Mouse (Mus musculus) forebrain, embryonic 11.5 days (tissue): ENCODE results near the gene Mmp14. TPM values are rescaled to one million over a fixed set of nuclear protein-coding genes. Genes with fewer than 3 reads are reported as not detected.

ENCODE experiments used
- ATAC-seq: fragments of 200-750 bp; cut with Nextera tagmentation; replicated peaks from 2 replicates; pipeline ENCODE4 v1.8.0; 2017; ENCODE audit warnings: moderate TSS enrichment; ENCODE audit not compliant: low FRiP score
- DNase-seq: peaks from one replicate; pipeline ENCODE4 v3.0.0-alpha.2; 2017; ENCODE audit warnings: low spot score
- H3K27ac ChIP-seq: fragments of 300-500 bp; sonication (generic); 2 replicates; pipeline ENCODE4 v1.5.1; 2014; ENCODE audit warnings: low read depth, low read length
- H3K27me3 ChIP-seq: fragments of 300-500 bp; sonication (generic); 2 replicates; pipeline ENCODE4 v1.6.1; 2014; ENCODE audit warnings: mild to moderate bottlenecking, low read length, mixed read lengths; ENCODE audit not compliant: control insufficient read depth, insufficient read depth
- H3K36me3 ChIP-seq: fragments of 300-500 bp; sonication (generic); 2 replicates; pipeline ENCODE4 v1.6.1; 2014; ENCODE audit warnings: mild to moderate bottlenecking, low read length, moderate library complexity, mixed read lengths; ENCODE audit not compliant: control insufficient read depth, insufficient read depth
- H3K4me1 ChIP-seq: fragments of 300-500 bp; sonication (generic); replicated peaks from 2 replicates; pipeline ENCODE4 v1.6.1; 2014; ENCODE audit warnings: low read length, mixed read lengths; ENCODE audit not compliant: control insufficient read depth, insufficient read depth
- H3K4me2 ChIP-seq: fragments of 300-500 bp; sonication (generic); 2 replicates; pipeline ENCODE4 v1.6.1; 2014; ENCODE audit warnings: low read depth, mild to moderate bottlenecking, low read length, moderate library complexity, mixed read lengths; ENCODE audit not compliant: severe bottlenecking
- H3K4me3 ChIP-seq: fragments of 300-500 bp; sonication (generic); 2 replicates; pipeline ENCODE4 v1.5.1; 2014; ENCODE audit warnings: low read depth, low read length
- H3K9ac ChIP-seq: fragments of 300-500 bp; sonication (generic); 2 replicates; pipeline ENCODE4 v1.6.1; 2014; ENCODE audit warnings: low read length
- H3K9me3 ChIP-seq: fragments of 300-500 bp; sonication (generic); 2 replicates; pipeline ENCODE4 v1.6.1; 2016; ENCODE audit warnings: low read length, mixed read lengths; ENCODE audit not compliant: control insufficient read depth
- WGBS: fragments of 180-500 bp; shearing (Covaris S2); extraction: QIAGEN DNeasy Blood & Tissue Kit; methylation state at CpG from one replicate; pipeline ENCODE4 v1.1.7; 2014; 5-methylcytosine and 5-hydroxymethylcytosine counted together
- polyA plus RNA-seq: library from polyadenylated mRNA; unstranded; fragments of >200 nt; fragmentation: Nextera tagmentation; extraction: Ambion mirVana; gene quantifications from 2 replicates; pipeline ENCODE4 v1.2.1, GENCODE M21; 2014

Mmp14 gene
- polyA plus RNA-seq, 1 experiment from 2014 or later = 70.7 TPM

- H3K27me3 ChIP-seq = no peaks in the 10 kb centered on the region
- WGBS = 92% methylated on average over 7 of the region's 7 CpGs
- H3K9me3 ChIP-seq = no peaks in the 10 kb centered on the region
- no peaks in the 10 kb centered on the region for H3K36me3 ChIP-seq
- no peak overlapping the region for H3K4me3 ChIP-seq
- H3K4me1 ChIP-seq = no peaks in the 10 kb centered on the region
- DNase-seq (no peak), ATAC-seq (no peak)
- no peak overlapping the region for H3K4me2 ChIP-seq
- H3K27ac ChIP-seq = no peak overlapping the region
- no peak overlapping the region for H3K9ac ChIP-seq
Observed at GRCm38 (mm10) chr14:54485899-54486298, 54.5 kb downstream of the Mmp14 start.

DNA sequence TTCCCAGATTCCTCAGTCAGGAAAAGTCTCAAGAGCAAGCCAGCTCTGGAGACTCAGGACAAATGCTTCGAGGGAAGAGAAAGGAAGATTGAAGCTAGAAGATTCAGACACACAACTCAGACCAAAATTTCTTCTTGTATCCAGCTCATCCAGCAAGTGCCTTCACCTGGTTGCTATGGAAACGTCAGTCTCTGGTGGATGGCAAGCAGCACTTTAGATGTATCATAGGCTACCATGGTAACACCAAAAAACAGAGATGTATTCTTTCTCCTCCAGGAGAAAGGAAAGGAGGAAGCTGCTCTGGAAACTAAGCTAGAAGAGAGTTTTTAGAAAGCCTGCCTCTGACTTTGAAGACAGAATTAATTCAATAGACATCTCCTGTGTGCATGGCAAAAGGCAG is 56.3 kb downstream of the Mmp14 start:
- Histone ChIP-seq H3K9me3 (no peaks in the 10 kb centered on the region), H3K36me3 (no peaks in the 10 kb centered on the region), H3K4me2 (no peak overlapping the region), H3K4me1 (no peaks in the 10 kb centered on the region), H3K4me3 (no peak overlapping the region), H3K27ac (no peak overlapping the region), H3K9ac (no peak overlapping the region), H3K27me3 (no peaks in the 10 kb centered on the region)
- 84% methylated on average over 2 of the region's 2 CpGs for WGBS
- DNase-seq = no peak
- ATAC-seq = no peak

DNA sequence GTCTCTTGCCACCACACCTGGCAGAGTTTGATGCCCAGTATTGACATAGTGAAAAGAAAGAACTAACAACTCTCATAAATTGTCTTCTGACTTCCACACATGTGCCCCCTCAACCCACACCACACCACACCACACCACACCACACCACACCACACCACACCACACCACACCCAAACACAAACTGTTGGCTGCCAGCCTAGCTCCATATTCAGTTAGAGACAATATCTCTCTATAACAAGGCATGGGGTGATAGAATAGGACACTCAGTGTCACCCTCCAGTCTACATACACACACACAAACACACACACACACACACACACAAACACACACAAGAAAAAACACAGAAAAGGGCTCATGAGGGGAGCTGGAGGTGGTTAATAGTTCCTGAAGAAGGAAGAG is 56.9 kb downstream of the Mmp14 start:
- Histone ChIP-seq H3K27me3 (no peaks in the 10 kb centered on the region), H3K9me3 (no peaks in the 10 kb centered on the region), H3K4me1 (no peaks in the 10 kb centered on the region), H3K9ac (no peak overlapping the region), H3K27ac (no peak overlapping the region), H3K36me3 (no peaks in the 10 kb centered on the region), H3K4me2 (no peak overlapping the region), H3K4me3 (no peak overlapping the region)
- ATAC-seq = no peak
- DNase-seq = no peak

GRCm38 (mm10) chr14:54492345-54493131 is 61.1 kb downstream of the Mmp14 start:
- no peaks in the 10 kb centered on the region for H3K9me3 ChIP-seq
- 67% methylated on average over 18 of the region's 18 CpGs for WGBS
- H3K36me3 ChIP-seq = no peaks in the 10 kb centered on the region
- DNase-seq = no peak
- H3K4me2 ChIP-seq = no peak overlapping the region
- H3K4me3 ChIP-seq = no peak overlapping the region
- no peak overlapping the region for H3K9ac ChIP-seq
- no peak overlapping the region for H3K27ac ChIP-seq
- no peaks in the 10 kb centered on the region for H3K4me1 ChIP-seq
- ATAC-seq = peak; percentile 61; the same call in 1 of the 2 replicates
- H3K27me3 ChIP-seq = no peaks in the 10 kb centered on the region

DNA sequence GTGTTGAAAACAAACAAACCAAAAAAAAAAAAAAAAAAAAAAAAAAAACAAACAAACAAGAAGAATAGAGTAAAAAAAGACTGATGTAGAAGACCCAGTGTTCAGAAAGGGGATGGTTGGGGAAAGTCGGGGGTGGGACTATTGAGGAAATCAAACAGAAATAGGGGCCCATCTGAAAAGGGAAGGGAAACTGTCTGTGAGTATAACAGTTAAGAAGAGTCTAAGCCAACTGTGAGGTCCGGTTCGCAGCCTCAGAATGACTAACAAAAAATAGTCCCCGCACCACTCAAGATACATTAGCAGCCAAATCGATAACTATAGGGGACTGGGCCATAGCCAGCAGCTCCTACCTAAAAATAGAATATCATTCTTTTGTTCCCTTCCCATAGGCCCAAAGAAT is 61.8 kb downstream of the Mmp14 start:
- H3K27me3 ChIP-seq = no peaks in the 10 kb centered on the region

GRCm38 (mm10) chr14:54494234-54494633 is 62.8 kb downstream of the Mmp14 start:
- peak; percentile 78 for DNase-seq
- Histone ChIP-seq H3K36me3 (no peaks in the 10 kb centered on the region), H3K4me2 (no peak overlapping the region), H3K4me1 (no peaks in the 10 kb centered on the region), H3K9ac (no peak overlapping the region), H3K9me3 (no peaks in the 10 kb centered on the region), H3K27me3 (no peaks in the 10 kb centered on the region), H3K27ac (no peak overlapping the region), H3K4me3 (no peak overlapping the region)
- ATAC-seq = 0 out of 2 replicates have a peak, but pooled peaks have one; percentile 30
- 1% methylated on average over 3 of the region's 3 CpGs for WGBS

More for the DNA sequence above, 61.8 kb downstream of the Mmp14 start:
- Histone ChIP-seq H3K36me3 (no peaks in the 10 kb centered on the region), H3K27ac (no peak overlapping the region), H3K4me1 (no peaks in the 10 kb centered on the region), H3K9ac (no peak overlapping the region), H3K4me2 (no peak overlapping the region), H3K4me3 (no peak overlapping the region), H3K9me3 (no peaks in the 10 kb centered on the region)
- DNase-seq (no peak), ATAC-seq (no peak)
- 95% methylated on average over 5 of the region's 5 CpGs for WGBS

Other genes with a start within 250 kb of the Mmp14 start
- 233 and 240 TPM in 2 replicates for gene Dad1, start 177.5 kb upstream of the Mmp14 start, polyA plus RNA-seq
- 50.9 and 53.5 TPM in 2 replicates for gene Abhd4, start 177.4 kb upstream of the Mmp14 start, polyA plus RNA-seq
- gene Olfr49, start 146.7 kb upstream of the Mmp14 start, polyA plus RNA-seq = not detected in 2 replicates
- gene Oxa1l, start 70.8 kb upstream of the Mmp14 start, polyA plus RNA-seq = 56.7 and 58.3 TPM in 2 replicates
- gene Slc7a7, start 13.8 kb upstream of the Mmp14 start, polyA plus RNA-seq = 4.5 and 5.0 TPM in 2 replicates
- 220 and 221 TPM in 2 replicates for gene Mrpl52, start 4.7 kb upstream of the Mmp14 start, polyA plus RNA-seq
- gene Lrp10, start 32.5 kb downstream of the Mmp14 start, polyA plus RNA-seq = 28.8 and 29.9 TPM in 2 replicates
- gene Rem2, start 44.5 kb downstream of the Mmp14 start, polyA plus RNA-seq = 18.8 and 19.8 TPM in 2 replicates
- 142 and 151 TPM in 2 replicates for gene Prmt5, start 85.9 kb downstream of the Mmp14 start, polyA plus RNA-seq
- 50.6 and 55.5 TPM in 2 replicates for gene Haus4, start 123.0 kb downstream of the Mmp14 start, polyA plus RNA-seq
- 51.6 and 59.7 TPM in 2 replicates for gene Ajuba, start 145.9 kb downstream of the Mmp14 start, polyA plus RNA-seq
- 9.6 and 9.9 TPM in 2 replicates for gene 4931414P19Rik, start 174.4 kb downstream of the Mmp14 start, polyA plus RNA-seq
- 414 and 455 TPM in 2 replicates for gene Psmb5, start 186.4 kb downstream of the Mmp14 start, polyA plus RNA-seq
- 0.05 TPM in 1 of 2 replicates, not detected in the other for gene Psmb11, start 189.8 kb downstream of the Mmp14 start, polyA plus RNA-seq
- not detected in 2 replicates for gene Gm17606, start 209.3 kb downstream of the Mmp14 start, polyA plus RNA-seq
- gene Cdh24, start 209.8 kb downstream of the Mmp14 start, polyA plus RNA-seq = 10.5 and 12.3 TPM in 2 replicates